Mouse (Mus musculus): ENCODE measurements at regions not wholly inside any gene's neighbourhood (a gene's known extent, or its start where the extent isn't known, plus 50 kb on each side); places are given as distances from the start of the nearest gene placed in this dataset.

DNA sequence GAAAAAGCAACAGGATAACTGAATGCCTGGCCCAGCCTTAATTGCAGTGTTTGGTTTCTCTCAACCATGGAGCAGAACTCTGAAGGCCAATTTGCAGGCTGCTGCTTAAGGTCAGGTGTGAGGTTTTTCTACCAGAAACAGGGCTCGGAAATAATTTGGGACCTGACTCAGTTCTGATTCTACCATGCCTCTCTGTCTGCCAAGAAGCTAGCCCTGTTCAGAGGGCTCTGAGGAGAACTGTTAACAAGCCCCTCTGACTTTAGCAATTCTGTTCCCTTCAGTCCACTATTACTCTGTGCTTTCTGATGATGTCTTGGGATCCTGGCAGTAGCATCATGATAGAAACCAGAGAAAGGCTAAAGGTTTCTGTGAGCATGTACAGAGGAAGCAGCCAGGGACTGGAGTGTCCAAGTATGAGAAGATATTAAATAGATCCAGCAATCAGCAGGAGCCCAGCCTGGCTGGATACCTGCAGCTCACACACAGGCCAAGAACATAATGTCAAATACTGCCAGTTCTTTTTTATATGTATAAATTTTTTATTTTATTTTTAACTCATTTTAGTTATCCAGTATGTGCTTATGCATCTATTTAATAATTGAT is 131.4 kb upstream of the Sptlc3 start:
- no peak for TF ChIP-seq CTCF (IDR thresholded peaks at IDR 0.05; ENCODE audit: low read depth)
- TF ChIP-seq EP300 (IDR thresholded peaks at IDR 0.05; ENCODE audit: low read depth): no peak

Data from liver, postnatal 0 days (tissue).